Mouse (Mus musculus) c-Kit-negative CD71-positive TER-119-positive erythroid progenitor cells, embryonic 14.5 days (primary cell): ENCODE measurements around the gene Ero1lb.
"Not testable (repeated sequence)": the region's sequence is repeated elsewhere in the genome, so short reads cannot be mapped to it uniquely, and the experiment has no call there.

Experiments used
- DNase-seq: peaks from one replicate; pipeline ENCODE4 v3.0.0-alpha.2; 2013; ENCODE audit warnings: low read depth, low spot score

Ero1lb gene

DNA sequence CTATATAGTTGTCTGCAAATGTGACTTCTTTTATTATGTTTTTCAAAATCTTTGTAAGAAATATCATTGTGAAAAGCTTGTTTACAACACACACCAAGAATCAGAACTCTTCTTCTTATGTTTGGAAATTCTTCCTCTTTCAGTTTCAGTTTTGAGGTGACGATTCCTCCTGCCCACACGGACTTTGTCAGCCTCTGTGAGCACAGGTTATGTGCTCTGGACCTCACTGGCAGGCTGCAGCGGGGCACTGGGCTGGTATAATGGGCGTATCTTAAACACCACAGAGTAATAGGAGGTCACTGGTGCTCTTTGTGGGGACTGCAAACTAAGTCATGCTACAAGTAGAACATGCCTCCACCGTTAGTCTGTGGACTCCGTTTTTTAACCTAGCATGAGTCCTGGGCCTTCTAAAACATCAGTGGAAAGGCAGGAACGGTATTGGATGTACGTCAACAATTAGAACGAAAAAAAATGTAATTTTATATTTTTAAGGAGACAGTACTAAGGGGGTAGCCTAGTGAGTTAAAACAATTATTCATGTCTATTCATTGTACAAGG lies 9.4 kb downstream of the Ero1lb start:
- DNase-seq: no peak

DNA sequence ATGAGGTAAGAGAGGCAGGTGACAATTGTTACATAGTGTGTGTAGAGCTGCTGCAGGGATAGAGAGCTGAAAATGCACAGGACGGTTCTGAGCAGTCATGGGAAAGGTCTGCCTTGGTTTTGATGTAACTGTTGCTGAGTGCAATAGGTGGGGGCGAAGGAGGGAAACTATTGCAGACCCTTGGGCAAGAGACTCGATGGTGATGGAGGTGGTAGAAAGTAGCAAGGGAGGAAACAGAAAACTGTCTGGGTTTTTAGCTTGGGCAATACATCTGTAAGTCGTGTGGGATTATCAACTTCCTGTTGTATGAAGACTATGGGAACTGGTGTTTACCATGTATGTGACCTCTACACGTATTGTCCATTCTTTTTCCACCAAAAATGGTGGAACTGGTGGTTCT lies 12.5 kb downstream of the Ero1lb start:
- no peak for DNase-seq

DNA sequence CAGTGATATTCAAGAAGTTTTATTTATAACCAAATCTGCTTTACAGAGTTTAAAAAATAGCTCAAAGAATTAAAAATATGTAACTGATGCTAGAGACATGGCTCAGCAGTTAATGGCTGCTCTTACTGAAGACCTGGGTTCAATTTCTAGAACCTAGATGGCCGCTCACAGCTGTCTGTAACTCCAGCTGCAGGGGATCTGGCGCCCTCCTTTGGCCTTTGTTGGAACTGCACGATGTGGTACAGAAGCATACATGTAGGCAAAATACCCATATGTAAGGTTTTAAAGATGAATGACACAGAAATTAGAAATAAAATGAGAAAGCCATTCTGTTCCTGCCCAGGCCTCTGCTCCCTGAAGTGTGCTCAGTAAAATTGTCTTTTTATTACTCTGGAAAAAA lies 23.3 kb downstream of the Ero1lb start:
- no peak for DNase-seq

DNA sequence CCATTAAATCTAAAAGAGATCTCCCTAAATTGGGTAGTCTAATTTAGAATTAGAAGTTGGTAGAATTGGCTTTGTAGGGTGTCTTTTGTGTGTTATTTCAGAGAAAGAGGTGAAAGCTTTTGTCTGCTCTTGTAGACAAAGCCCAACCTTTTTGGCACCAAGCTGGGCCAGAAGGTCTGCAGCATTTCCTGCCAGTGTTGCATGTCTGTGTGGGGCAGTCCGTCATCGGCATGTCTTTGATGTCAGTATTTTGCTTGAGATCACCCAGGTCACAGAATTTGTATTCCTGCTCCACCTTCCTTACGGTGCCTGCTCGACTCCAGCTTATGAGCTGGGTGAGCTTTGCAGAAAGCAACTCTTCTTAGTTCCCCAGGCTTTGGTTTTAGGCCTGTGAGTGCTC lies 31.4 kb downstream of the Ero1lb start:
- not testable (repeated sequence) for DNase-seq

DNA sequence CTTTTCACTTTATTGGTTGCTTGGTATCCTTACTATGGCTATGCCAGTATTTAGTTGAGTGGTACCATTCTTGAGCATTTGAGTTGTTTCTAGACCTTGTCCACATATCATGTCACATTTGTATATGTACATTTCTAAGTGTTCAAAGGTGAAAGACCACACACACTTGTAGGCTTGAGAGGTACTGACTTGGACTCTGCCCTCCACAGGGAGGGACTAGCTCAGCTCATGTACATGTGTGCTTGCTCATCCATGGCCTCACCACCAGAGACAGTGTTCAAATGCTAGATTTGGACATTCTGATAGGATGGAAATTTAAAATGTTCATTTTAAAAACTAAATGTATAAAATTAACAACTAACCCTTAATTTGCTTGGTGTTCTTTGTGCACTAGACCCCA lies 44.5 kb downstream of the Ero1lb start:
- not testable (repeated sequence) for DNase-seq

DNA sequence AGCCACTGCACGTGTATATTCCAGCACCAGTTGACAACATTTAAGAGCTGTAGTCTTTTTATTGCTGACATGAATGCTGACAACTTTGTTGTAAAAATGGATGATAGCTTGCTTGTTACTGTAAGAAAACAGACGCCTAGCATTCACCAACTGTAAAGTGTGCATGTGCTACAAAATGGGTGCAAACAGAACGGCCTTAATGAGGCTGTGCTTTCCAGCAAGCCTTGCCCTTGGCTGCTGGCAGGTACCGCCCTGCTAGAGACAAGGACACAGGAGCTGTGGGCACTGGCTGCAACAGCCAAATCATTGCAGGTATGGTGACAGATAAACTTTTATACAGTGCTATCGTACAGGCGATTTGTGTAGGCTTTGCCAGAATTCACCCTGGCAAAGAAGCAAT lies 48.4 kb downstream of the Ero1lb start:
- DNase-seq: not testable (repeated sequence)

DNA sequence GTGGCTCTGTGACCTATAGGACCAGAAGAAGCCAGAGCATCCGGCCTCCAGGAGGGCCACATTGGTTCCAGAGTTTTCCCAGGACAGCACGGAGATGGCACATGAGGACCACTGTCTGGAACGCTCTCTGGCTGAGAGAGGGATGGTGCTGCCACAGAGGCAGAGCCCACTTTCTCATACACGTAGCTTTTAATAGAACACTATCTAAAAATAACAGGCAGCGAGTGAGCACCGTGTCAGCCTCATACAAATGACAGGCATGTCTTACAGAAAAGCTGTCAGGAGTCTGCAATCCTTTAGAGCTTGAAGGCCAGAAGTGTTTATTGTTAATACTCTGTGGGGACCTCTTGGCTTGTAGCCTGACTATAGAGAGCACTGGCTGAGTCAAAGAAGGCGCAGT lies 48.9 kb downstream of the Ero1lb start:
- DNase-seq: not testable (repeated sequence)

DNA sequence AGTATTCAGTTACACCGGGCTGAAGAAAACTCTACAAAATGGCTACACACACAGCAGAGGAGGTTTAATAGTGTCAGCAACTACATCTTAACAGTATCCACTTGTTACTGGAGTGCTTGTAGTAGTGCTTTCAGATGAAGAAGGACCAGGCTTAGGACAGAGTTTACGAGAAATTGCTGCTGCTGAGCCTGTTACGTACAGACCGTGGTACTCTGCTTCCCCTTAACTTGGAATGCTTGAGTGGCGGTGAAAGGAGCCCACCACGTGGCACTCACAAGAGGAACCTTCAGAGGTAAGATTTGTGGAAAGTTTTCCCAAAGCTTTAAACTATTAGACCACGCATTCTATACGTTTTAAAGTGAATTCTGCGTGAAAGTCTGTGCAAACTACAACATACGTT lies 49.3 kb downstream of the Ero1lb start:
- not testable (repeated sequence) for DNase-seq

DNA sequence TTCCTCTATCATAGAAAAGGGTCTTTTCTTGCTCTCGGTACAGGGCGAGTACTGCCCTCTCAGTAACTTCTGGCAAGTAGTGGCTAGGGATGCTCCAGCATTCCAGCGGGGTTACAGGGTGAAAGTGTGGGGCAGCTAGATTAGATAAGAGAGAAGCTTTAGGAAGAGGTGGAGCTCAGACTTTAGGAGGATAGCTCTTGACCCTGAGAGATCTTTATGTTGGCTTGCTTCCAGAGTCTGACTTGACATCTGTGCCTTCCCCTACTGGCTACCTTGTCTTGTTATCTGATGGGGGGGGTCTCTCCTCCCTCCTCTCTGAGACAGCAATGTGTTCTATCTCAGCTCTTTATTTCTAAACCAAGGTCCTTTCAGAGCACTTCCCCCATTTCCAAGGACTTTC lies 50.8 kb downstream of the Ero1lb start:
- DNase-seq: not testable (repeated sequence)

DNA sequence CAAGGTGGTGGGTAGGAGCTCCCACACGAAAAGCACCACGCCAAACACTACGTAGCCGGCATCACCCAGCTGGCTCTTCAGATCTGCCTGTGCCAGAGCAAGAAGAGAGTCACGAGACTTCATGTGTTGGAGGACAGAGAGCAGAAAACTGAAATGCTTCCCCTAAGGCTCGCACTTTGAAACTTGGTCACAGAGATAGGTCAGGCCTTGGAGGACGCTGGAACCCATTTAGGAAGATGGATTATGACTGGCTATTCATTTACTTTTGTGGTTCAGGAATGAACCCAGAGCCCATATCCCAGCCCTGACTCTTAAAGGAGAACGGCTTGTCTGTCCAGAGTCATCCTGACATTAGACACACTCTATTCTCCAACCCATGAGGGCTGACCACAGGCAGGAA lies 54.1 kb downstream of the Ero1lb start:
- not testable (repeated sequence) for DNase-seq

DNA sequence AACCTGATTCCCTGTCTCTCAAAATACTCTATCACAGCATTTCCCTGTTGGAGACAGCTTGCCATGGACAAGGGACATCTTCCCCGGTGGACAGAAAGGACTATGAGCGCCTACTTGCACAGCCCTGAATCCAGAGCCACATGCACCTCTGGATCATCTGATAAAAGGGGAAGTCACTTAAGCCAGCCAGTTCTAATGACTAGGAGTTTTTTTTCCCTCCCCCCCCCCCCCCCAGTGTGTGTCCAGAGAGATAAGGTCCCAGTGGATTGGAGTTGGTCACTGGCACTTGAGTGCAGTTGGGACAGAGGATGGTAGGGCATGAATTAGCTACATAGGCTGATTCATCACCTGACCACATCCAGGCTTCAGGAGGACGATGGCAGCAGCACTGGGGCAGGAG lies 60.4 kb downstream of the Ero1lb start:
- DNase-seq: not testable (repeated sequence)

DNA sequence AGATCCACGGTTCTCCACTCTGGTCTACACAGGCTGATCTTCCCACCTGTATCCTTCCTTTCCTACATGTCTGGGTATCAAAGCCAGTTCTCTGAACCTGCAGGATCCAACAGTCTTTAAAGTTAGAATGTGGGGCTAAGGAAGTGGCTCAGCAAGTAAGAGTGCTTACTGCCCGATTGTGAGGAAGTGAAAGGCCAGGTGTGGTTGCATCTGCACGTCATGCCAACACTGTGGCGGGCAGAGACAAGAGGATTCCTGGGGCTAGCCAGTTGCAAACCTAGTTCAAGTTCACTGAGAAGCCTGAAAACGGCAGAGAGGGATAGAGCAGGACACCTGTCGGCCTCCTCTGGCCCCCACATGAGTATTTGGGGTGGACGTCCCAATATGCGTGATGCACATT lies 62.1 kb downstream of the Ero1lb start:
- DNase-seq: not testable (repeated sequence)

DNA sequence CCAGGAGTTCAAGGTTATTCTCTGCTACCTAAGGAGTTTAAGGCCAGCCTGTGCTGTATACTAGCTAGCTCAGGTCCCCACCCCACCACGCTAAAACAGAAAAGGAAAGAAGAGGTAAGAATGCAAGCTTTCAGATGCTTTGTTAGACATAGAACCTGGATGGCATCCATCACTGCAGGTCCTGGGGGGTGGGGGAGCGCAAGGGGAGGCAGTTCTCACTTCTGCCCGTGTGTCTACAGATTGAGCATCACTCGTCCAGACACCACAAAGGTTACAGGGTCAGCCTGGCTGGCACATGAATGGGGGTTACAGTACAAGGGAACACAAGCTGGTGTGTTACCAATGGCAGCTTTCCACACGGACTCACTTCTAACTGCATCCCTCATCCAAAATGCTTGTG lies 62.5 kb downstream of the Ero1lb start:
- not testable (repeated sequence) for DNase-seq

DNA sequence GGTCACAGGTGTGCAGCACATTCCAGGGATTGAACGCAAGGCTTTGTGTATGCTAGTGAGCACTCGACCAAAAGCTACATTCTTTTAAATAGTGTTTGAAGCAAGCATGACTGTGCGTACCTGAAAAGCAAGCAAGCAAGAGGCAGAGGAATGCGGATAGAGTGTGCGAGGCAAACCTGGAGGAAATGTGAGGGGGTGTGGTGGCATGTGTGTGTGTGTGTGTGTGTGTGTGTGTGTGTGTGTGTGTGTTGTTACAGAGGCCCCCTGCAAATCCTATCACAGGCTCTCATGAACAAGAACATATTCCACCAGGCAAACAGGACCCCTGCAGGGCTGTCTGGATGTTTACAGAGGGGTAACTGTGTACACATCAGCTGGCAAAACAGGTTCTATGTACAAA lies 64.6 kb downstream of the Ero1lb start:
- not testable (repeated sequence) for DNase-seq

DNA sequence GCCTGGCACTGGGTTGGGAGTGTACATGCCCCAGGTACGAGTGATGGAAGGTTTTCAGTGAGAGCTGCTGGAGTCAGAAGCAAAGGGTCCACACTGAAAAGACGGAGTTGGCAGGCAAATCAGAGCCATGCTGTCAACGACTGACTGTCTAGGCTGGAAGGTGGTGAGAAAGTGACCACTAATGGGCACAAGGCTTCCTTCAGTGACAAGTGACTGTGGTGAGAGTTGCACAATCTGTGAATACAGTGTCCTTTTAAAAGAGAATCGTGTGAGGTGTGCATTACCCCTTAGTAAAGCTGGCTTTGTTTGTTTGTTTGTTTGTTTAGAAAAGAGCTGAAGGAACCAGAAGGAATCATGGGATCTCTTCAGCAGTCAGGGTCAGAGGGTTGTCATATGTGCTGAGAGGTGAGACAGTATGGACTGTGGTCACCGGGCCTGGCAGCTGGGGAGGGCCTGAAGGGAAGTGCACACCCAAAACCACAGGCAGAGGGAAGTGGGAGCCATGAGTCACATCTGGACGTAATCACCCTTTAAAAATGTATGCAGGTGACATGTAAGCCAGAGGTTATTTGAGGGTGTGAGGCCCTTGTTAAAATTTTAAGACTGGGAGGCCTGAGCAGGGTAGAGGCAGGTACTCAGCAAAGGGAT lies 69.4 kb downstream of the Ero1lb start:
- DNase-seq: not testable (repeated sequence)

DNA sequence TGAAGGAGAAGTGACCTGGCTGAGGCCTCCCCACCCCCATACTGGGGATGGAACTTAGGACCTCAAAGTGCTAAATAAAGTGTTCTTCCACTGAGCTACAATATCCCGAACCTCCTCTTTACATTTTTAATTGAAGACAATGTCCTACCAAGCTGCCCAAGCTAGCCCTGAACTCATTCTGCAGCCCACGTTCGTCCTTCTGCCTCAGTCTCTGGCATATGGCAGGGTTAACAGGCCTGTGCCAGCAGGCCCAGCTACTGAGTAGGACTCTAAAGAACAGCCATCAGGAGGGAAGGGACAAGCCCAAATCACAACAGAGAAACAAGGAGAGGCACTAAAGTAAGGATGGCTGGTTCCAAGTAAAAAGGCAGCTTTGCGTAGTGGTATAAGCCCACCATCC lies 77.1 kb downstream of the Ero1lb start:
- DNase-seq: not testable (repeated sequence)

DNA sequence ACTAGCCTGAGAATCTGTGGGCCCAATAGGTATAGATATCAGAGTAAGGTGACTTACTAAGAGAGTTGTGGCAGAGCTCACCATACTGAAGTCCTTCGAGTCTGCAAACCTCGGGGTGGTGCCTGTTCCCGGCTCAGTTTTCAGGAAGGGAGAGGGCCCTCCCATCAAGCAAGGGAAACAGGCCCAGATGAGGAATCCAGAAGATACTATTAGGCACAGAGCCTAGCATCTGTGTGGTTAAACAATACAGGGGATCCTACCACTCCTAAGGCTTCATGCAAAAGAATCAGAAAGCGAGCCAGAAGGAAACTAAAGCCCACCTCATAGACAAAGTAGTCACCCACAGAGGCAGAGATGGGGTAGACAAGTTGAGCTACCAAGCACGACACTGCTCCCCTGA lies 81.0 kb downstream of the Ero1lb start:
- not testable (repeated sequence) for DNase-seq

DNA sequence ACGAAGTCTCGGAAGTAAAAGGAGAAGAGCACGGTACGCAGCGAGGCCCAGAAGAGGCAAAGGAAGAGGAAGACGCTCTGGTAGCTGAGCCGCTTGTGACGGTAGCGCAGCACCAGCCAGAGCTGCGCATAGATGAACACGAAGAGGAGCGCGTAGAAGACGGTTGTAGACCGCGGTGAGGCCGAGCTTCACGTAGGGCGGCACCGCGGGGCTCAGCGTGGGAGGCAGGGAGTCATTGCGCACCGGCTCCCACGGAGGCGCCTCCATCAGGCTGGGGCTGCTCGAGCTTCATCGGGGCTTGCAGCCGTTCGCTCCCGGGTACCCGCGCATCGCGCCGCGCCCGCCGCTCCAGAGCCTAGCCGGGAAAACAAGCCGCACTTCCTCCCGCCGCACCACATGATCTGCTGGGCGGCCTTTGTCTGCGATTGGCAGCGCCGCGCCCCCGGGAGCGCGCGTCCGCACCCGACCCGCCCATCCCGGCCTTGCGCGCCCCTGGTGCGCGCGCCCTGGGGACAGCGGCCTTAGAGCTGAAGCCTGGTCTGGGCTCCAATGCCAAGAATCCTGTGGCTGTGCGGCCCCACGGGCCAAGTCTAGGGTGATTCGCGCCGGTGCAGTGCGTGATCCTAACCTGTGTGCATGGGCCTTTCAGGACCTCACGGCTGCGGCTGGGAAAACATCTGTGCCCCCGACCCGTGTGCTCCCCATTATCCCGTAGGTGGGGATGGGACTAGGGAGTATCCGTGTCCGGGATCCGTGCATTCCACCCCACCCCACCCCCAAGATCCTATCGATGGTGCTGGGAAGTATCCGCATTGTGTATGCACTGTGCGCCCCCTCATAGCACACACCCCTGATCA lies 84.6 kb downstream of the Ero1lb start:
- DNase-seq: not testable (repeated sequence)

DNA sequence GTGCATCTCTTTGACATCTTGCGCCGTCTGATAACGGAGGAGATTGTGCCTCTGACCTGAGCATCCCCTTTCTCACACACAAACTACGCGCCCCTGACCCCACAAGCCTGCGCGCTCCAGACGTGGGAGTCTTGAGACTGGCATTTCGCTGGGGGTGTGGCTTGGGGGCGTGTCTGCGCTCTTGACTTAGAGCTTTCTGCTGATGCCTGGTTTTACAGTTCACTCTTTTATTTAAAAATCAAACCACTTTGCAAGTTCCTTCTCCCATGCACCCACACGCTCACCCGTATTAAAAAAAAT lies 85.2 kb downstream of the Ero1lb start:
- not testable (repeated sequence) for DNase-seq
